Mouse (Mus musculus): ENCODE results near the gene Hes7.

- TF ChIP-seq CTCF (IDR thresholded peaks at IDR 0.05; ENCODE audit: extremely low read depth, insufficient read depth, insufficient read length, insufficient replicate concordance) (no peak), POLR2A (IDR thresholded peaks at IDR 0.05; ENCODE audit: low read depth, low read length) (no peak)
Measured at GRCm38 (mm10) chr11:69123693-69124497, 3.7 kb downstream of the Hes7 start.
